Mouse (Mus musculus) kidney, embryonic 14.5 days (tissue): ENCODE measurements around the gene Eda. TPM values are rescaled to one million over a fixed set of nuclear protein-coding genes. Genes with fewer than 3 reads are reported as not detected.
"Not testable (repeated sequence)": the region's sequence is repeated elsewhere in the genome, so short reads cannot be mapped to it uniquely, and the experiment has no call there.

Experiments used
- ATAC-seq: fragments of 200-750 bp; cut with Nextera tagmentation; 2 replicates; pipeline ENCODE4 v1.8.0; 2017; ENCODE audit warnings: moderate number of reproducible peaks, mild to moderate bottlenecking, moderate TSS enrichment, moderate library complexity; ENCODE audit not compliant: low FRiP score, low TSS enrichment
- H3K27ac ChIP-seq: fragments of 300-500 bp; sonication (generic); 2 replicates; pipeline ENCODE4 v1.5.1; 2014; ENCODE audit warnings: low read depth, mild to moderate bottlenecking, low read length, moderate library complexity, mixed read lengths
- H3K27me3 ChIP-seq: fragments of 300-500 bp; sonication (generic); 2 replicates; pipeline ENCODE4 v1.6.1; 2014; ENCODE audit warnings: mild to moderate bottlenecking, low read length; ENCODE audit not compliant: control insufficient read depth, insufficient read depth
- H3K36me3 ChIP-seq: fragments of 300-500 bp; sonication (generic); 2 replicates; pipeline ENCODE4 v1.6.1; 2014; ENCODE audit warnings: low read length, mixed read lengths; ENCODE audit not compliant: control insufficient read depth, insufficient read depth
- H3K4me1 ChIP-seq: fragments of 300-500 bp; sonication (generic); 2 replicates; pipeline ENCODE4 v1.6.1; 2014; ENCODE audit warnings: low read length, mixed read lengths; ENCODE audit not compliant: control insufficient read depth, insufficient read depth
- H3K4me2 ChIP-seq: fragments of 300-500 bp; sonication (generic); replicated peaks from 2 replicates; pipeline ENCODE4 v1.6.1; 2014; ENCODE audit warnings: low read depth, mild to moderate bottlenecking, low read length
- H3K4me3 ChIP-seq: fragments of 300-500 bp; sonication (generic); 2 replicates; pipeline ENCODE4 v1.5.1; 2014; ENCODE audit warnings: mild to moderate bottlenecking, low read length
- H3K9ac ChIP-seq: fragments of 300-500 bp; sonication (generic); 2 replicates; pipeline ENCODE4 v1.6.1; 2014; ENCODE audit warnings: low read depth, mild to moderate bottlenecking, low read length, moderate library complexity
- H3K9me3 ChIP-seq: fragments of 300-500 bp; sonication (generic); 2 replicates; pipeline ENCODE4 v1.6.1; 2016; ENCODE audit warnings: low read length; ENCODE audit not compliant: control insufficient read depth
- WGBS: fragments of 180-500 bp; shearing (Covaris S2); extraction: QIAGEN DNeasy Blood & Tissue Kit; methylation state at CpG from one replicate; pipeline ENCODE4 v1.1.7; 2014; 5-methylcytosine and 5-hydroxymethylcytosine counted together
- polyA plus RNA-seq: library from polyadenylated mRNA; unstranded; fragments of >200 nt; fragmentation: Nextera tagmentation; extraction: Ambion mirVana; gene quantifications from 2 replicates; pipeline ENCODE4 v1.2.1, GENCODE M21; 2014

The Eda gene
- polyA plus RNA-seq, 1 experiment from 2014 or later: 1.6 TPM

GRCm38 (mm10) chrX:100392304-100392703 lies 416.9 kb downstream of the Eda start:
- WGBS: 49% methylated on average over 6 of the region's 6 CpGs
- no peak overlapping the region for H3K27ac ChIP-seq
- no peak for ATAC-seq
- 0 out of 2 replicates have a peak, but pooled peaks cover 3% of the 10 kb centered on the region for H3K27me3 ChIP-seq
- H3K4me1 ChIP-seq: no peaks in the 10 kb centered on the region
- H3K36me3 ChIP-seq: no peaks in the 10 kb centered on the region
- no peak overlapping the region for H3K4me2 ChIP-seq
- H3K9ac ChIP-seq: no peak overlapping the region
- no peak overlapping the region for H3K4me3 ChIP-seq
- no peaks in the 10 kb centered on the region for H3K9me3 ChIP-seq

GRCm38 (mm10) chrX:100394223-100394861 lies 418.9 kb downstream of the Eda start:
- Histone ChIP-seq H3K27me3 (0 out of 2 replicates have a peak, but pooled peaks cover 3% of the 10 kb centered on the region), H3K4me1 (no peaks in the 10 kb centered on the region), H3K36me3 (no peaks in the 10 kb centered on the region), H3K4me2 (no peak overlapping the region), H3K4me3 (no peak overlapping the region), H3K27ac (no peak overlapping the region), H3K9ac (no peak overlapping the region), H3K9me3 (no peaks in the 10 kb centered on the region)
- WGBS: 65% methylated on average over 7 of the region's 7 CpGs
- ATAC-seq: no peak

DNA sequence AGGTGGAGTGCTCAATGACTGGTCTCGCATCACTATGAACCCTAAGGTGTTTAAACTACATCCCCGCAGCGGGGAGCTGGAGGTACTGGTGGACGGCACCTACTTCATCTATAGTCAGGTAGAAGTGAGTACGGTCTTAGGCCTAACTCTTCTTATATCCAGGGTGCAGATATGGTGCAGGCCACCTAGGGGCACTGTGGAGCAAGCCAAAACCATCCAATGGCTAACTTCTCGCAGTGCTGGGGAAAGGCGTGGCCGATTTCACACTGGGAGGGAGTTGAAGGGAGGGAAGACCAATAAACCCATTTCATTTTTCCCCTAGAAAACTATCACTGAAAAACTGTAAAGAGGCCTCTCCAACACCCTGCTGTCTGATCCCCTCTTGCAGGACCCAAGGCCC lies 419.6 kb downstream of the Eda start:
- WGBS: 83% methylated on average over 8 of the region's 8 CpGs
- H3K4me2 ChIP-seq: no peak overlapping the region
- no peak overlapping the region for H3K27ac ChIP-seq
- H3K27me3 ChIP-seq: 0 out of 2 replicates have a peak, but pooled peaks cover 3% of the 10 kb centered on the region
- H3K4me1 ChIP-seq: no peaks in the 10 kb centered on the region
- no peaks in the 10 kb centered on the region for H3K9me3 ChIP-seq
- H3K36me3 ChIP-seq: no peaks in the 10 kb centered on the region
- no peak for ATAC-seq
- no peak overlapping the region for H3K4me3 ChIP-seq
- no peak overlapping the region for H3K9ac ChIP-seq

- Histone ChIP-seq H3K27me3 (0 out of 2 replicates have a peak, but pooled peaks cover 3% of the 10 kb centered on the region), H3K4me1 (no peaks in the 10 kb centered on the region), H3K4me3 (no peak overlapping the region), H3K27ac (no peak overlapping the region), H3K36me3 (no peaks in the 10 kb centered on the region), H3K9ac (no peak overlapping the region), H3K4me2 (no peak overlapping the region), H3K9me3 (no peaks in the 10 kb centered on the region)
- no peak for ATAC-seq
Observed at GRCm38 (mm10) chrX:100400900-100401299, 425.5 kb downstream of the Eda start.

- H3K36me3 ChIP-seq: no peaks in the 10 kb centered on the region
- H3K9ac ChIP-seq: no peak overlapping the region
- no peaks in the 10 kb centered on the region for H3K9me3 ChIP-seq
- ATAC-seq: no peak
- 80% methylated on average over 5 of the region's 5 CpGs for WGBS
- H3K4me3 ChIP-seq: no peak overlapping the region
- H3K27ac ChIP-seq: no peak overlapping the region
- H3K4me1 ChIP-seq: no peaks in the 10 kb centered on the region
- no peaks in the 10 kb centered on the region for H3K27me3 ChIP-seq
- no peak overlapping the region for H3K4me2 ChIP-seq
Observed at GRCm38 (mm10) chrX:100401657-100402056, 426.3 kb downstream of the Eda start.

DNA sequence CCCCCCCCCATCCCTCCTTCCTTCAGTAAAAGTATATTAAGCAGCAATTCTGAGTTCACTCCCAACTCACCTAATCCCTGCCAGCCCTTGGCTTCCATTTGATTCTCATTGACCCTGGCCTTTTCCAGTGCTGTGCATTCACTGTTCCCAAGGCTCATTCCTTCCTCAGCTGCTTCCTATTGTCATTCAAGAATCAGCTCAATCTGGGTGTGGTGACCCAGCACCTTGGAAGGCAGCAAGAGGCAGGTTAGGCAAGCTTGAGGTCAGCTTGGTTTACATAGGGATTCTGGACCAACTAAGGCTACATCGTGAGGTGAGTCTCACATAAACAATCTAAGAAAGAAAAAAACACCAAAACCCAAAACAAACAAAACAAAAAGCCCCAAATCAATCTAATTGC lies 433.8 kb downstream of the Eda start:
- Histone ChIP-seq H3K4me3 (no peak overlapping the region), H3K9ac (no peak overlapping the region), H3K27ac (no peak overlapping the region), H3K9me3 (no peaks in the 10 kb centered on the region), H3K27me3 (no peaks in the 10 kb centered on the region), H3K4me2 (no peak overlapping the region), H3K4me1 (no peaks in the 10 kb centered on the region), H3K36me3 (no peaks in the 10 kb centered on the region)
- 77% methylated on average over 1 of the region's 1 CpGs for WGBS
- ATAC-seq: no peak

GRCm38 (mm10) chrX:100428693-100429092 lies 453.3 kb downstream of the Eda start, which contains the start of gene Otud6a:
Gene Otud6a, plus strand, starts transcription at chrX:100429013.
- ATAC-seq: no peak
- Histone ChIP-seq H3K27me3 (no peaks in the 10 kb centered on the region), H3K9me3 (no peaks in the 10 kb centered on the region), H3K9ac (no peak within 1 kb of the TSS), H3K4me2 (no peak within 1 kb of the TSS), H3K27ac (no peak within 1 kb of the TSS), H3K36me3 (no peaks in the 10 kb centered on the region), H3K4me1 (no peaks in the 10 kb centered on the region), H3K4me3 (no peak within 1 kb of the TSS)
- WGBS: 83% methylated on average over 21 of the region's 21 CpGs

DNA sequence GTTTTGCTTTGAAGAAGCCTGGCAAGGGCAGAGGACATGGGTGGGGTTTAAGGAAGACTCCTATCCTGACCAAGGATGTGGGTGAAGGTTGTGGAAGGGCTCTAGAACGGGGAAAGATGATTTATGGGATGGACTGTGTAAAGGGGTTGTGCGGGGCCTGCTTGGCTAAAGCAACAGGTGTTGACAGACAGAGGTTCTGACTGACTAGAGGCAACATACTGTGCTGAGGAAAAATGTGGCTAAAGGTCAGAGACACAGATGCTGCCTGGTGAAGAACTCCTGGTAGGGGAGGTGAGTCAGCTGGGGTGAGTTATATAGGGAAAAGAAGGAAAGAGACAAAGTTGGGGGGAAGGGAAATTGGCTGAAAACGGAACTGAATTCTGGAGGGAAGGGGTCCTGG lies 456.9 kb downstream of the Eda start:
- Histone ChIP-seq H3K4me3 (no peak overlapping the region), H3K36me3 (no peaks in the 10 kb centered on the region), H3K4me1 (no peaks in the 10 kb centered on the region), H3K9ac (no peak overlapping the region), H3K9me3 (no peaks in the 10 kb centered on the region), H3K4me2 (no peak overlapping the region), H3K27me3 (no peaks in the 10 kb centered on the region; the same call in 1 of the 2 replicates), H3K27ac (no peak overlapping the region)
- 53% methylated on average over 3 of the region's 3 CpGs for WGBS
- no peak for ATAC-seq

DNA sequence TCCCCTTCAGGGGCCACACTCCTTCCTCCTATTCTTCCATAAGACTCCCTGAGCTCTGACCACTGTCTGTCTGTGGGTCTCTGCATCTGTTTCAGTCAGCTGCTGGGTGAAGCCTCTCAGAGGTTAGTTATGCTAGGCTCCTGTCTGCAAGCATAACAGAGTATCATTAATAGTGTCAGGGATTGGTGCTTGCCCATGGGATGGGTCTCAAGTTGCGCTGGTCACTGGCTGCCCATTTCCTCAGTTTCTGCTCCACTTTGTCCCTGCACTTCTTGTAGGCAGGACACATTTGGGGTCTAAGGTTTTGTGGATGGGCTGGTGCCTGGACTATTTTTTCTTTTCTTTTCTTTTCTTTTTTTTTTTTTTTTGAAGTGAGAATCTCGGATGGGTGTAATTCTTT lies 467.2 kb downstream of the Eda start, which contains the start of gene Awat2:
Gene Awat2 (minus strand): TSS at position 101 of the 400 bp plus-strand sequence.
- not testable (repeated sequence) for H3K9ac ChIP-seq, ATAC-seq, H3K9me3 ChIP-seq, H3K4me3 ChIP-seq, H3K27me3 ChIP-seq, H3K4me1 ChIP-seq, H3K36me3 ChIP-seq, H3K27ac ChIP-seq, H3K4me2 ChIP-seq
- WGBS: 95% methylated on average over 2 of the region's 2 CpGs
